Mouse (Mus musculus): Measurements from ENCODE around the gene AA792892. TPM values are rescaled to one million over a fixed set of nuclear protein-coding genes. Genes with fewer than 3 reads are reported as not detected.
"Not testable (repeated sequence)": the region's sequence is repeated elsewhere in the genome, so short reads cannot be mapped to it uniquely, and the experiment has no call there.

Gene AA792892
- total RNA-seq (2021) (under 1 TPM in 1 of 2 experiments, not detected in 1; 0.17 TPM), polyA plus RNA-seq (2012; rRNA removed) (not detected in 2 replicates)
- long read RNA-seq = 0 reads

- not testable (repeated sequence) for DNase-seq
Measured at GRCm38 (mm10) chr5:94339449-94339848, at the start of gene AA792892. Gene AA792892 (plus strand): TSS chr5:94339749.

- not testable (repeated sequence) for DNase-seq
Measured at GRCm38 (mm10) chr5:94306696-94307095, 32.9 kb upstream of the AA792892 start, which contains the start of gene A430089I19Rik. Gene A430089I19Rik (minus strand): TSS chr5:94306796.

GRCm38 (mm10) chr5:94314135-94314534 lies 25.4 kb upstream of the AA792892 start, which contains the start of gene Gm6502:
Gene Gm6502 (plus strand): TSS chr5:94314435.
- not testable (repeated sequence) for DNase-seq

Other genes starting within 250 kb of the AA792892 start
- not detected for gene Gm3106, start 121.7 kb upstream of the AA792892 start, total RNA-seq (2021)
- not detected in 2 replicates for gene Gm3106, start 121.7 kb upstream of the AA792892 start, polyA plus RNA-seq (2012; rRNA removed)
- gene A430089I19Rik, start 33.0 kb upstream of the AA792892 start, total RNA-seq (2021) = not detected
- gene A430089I19Rik, start 33.0 kb upstream of the AA792892 start, polyA plus RNA-seq (2012; rRNA removed) = not detected in 2 replicates
- not detected for gene Gm6502, start 25.3 kb upstream of the AA792892 start, total RNA-seq (2021)
- not detected in 2 replicates for gene Gm6502, start 25.3 kb upstream of the AA792892 start, polyA plus RNA-seq (2012; rRNA removed)
- gene Gm7682, start 106.0 kb downstream of the AA792892 start, total RNA-seq (2021) = not detected
- gene Gm7682, start 106.0 kb downstream of the AA792892 start, polyA plus RNA-seq (2012; rRNA removed) = not detected in 2 replicates
- gene Gm3139, start 186.5 kb downstream of the AA792892 start, total RNA-seq (2021) = not detected
- not detected in 2 replicates for gene Gm3139, start 186.5 kb downstream of the AA792892 start, polyA plus RNA-seq (2012; rRNA removed)